Mouse (Mus musculus) testis, adult 2 months (tissue): ENCODE results near the gene Bsg.

Source experiments
- CTCF ChIP-seq: fragments of 200-500 bp; IDR thresholded peaks from 2 replicates; pipeline ENCODE4 v1.5.1; 2012; ENCODE audit warnings: low read depth, mild to moderate bottlenecking, inconsistent platforms, low read length, moderate library complexity; ENCODE audit not compliant: control insufficient read depth, insufficient read depth, insufficient replicate concordance
- POLR2A ChIP-seq: fragments of 200-500 bp; IDR thresholded peaks from 2 replicates; pipeline ENCODE4 v1.6.1; 2012; ENCODE audit warnings: low read depth, mild to moderate bottlenecking, inconsistent platforms, low read length, moderate library complexity; ENCODE audit not compliant: control insufficient read depth

DNA sequence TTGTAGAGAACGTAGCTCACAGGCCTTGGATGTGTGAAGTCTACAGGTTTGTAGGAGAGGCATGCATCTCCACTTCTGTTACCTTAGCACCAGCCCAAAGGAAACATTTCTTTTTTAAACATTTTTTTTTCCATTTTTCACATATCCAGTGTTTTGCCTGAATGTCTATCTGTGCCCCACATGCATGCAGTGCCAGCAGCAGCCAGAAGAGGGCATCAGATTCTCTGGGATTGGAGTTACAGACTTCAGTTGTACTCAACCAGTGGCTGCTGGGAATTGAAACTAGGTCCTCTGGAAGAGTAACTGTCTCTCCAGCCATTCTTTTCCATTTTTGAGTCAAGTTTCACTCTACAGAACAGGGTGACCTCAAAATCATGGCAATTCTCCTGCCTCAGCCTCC is 28.2 kb downstream of the Bsg start:
- TF ChIP-seq CTCF, result peak; percentile 40; the same call in 1 of the 2 replicates
- no peak for TF ChIP-seq POLR2A
